Mouse (Mus musculus): Measurements from ENCODE around the gene Mrps5.

GRCm38 (mm10) chr2:127587514-127587844, 457 bp downstream of the Mrps5 start:
- TF ChIP-seq POLR2A (IDR thresholded peaks at IDR 0.05; ENCODE audit: low read depth, low read length) (no peak), CTCF (IDR thresholded peaks at IDR 0.05; ENCODE audit: borderline replicate concordance, insufficient read depth, low read length) (no peak)
